Mouse (Mus musculus) myocyte (in vitro differentiated cells): Measurements from ENCODE around the gene H2-DMb1.

Source experiments
- CEBPB ChIP-seq: IDR thresholded peaks from 2 replicates; pipeline ENCODE4 v1.6.1; 2011; ENCODE audit warnings: mild to moderate bottlenecking, moderate library complexity; ENCODE audit not compliant: poor library complexity, insufficient read depth, severe bottlenecking
- E2F4 ChIP-seq: IDR thresholded peaks from one replicate; pipeline ENCODE4 v1.6.1; 2011; ENCODE audit warnings: mild to moderate bottlenecking, control low read depth, moderate library complexity; ENCODE audit not compliant: insufficient read depth
- MAX ChIP-seq: IDR thresholded peaks from one replicate; pipeline ENCODE4 v1.6.1; 2011; ENCODE audit warnings: low read depth, mild to moderate bottlenecking, control low read depth
- MYOD1 ChIP-seq, 3 experiments: IDR thresholded peaks; one replicate each; pipeline ENCODE4 v1.6.1; 2011; ENCODE audit warnings: control low read depth in 2 of 3, low read depth in 2 of 3, mild to moderate bottlenecking in 2 of 3, moderate library complexity in 1 of 3; ENCODE audit not compliant: insufficient read length in 2 of 3, control insufficient read depth in 1 of 3
- MYOG ChIP-seq, 3 experiments: IDR thresholded peaks; one replicate each; pipeline ENCODE4 v1.6.1; 2011; ENCODE audit warnings: control low read depth in 2 of 3, low read depth in 2 of 3, mild to moderate bottlenecking in 2 of 3; ENCODE audit not compliant: insufficient read length in 2 of 3, control insufficient read depth in 1 of 3, insufficient read depth in 1 of 3
- POLR2A ChIP-seq: IDR thresholded peaks from one replicate; pipeline ENCODE4 v1.6.1; 2011; ENCODE audit warnings: low read depth, mild to moderate bottlenecking, control low read depth, moderate library complexity; ENCODE audit not compliant: insufficient read length
- POLR2AphosphoS2 ChIP-seq: IDR thresholded peaks from one replicate; pipeline ENCODE4 v1.6.1; 2011; ENCODE audit warnings: low read depth, control low read depth; ENCODE audit not compliant: insufficient read length
- SRF ChIP-seq: IDR thresholded peaks from one replicate; pipeline ENCODE4 v1.6.1; 2011; ENCODE audit warnings: low read depth; ENCODE audit not compliant: control insufficient read depth, insufficient read length
- TCF12 ChIP-seq: IDR thresholded peaks from one replicate; pipeline ENCODE4 v1.6.1; 2011; ENCODE audit warnings: mild to moderate bottlenecking, control low read depth; ENCODE audit not compliant: poor library complexity, insufficient read depth, severe bottlenecking
- TCF3 ChIP-seq: IDR thresholded peaks from one replicate; pipeline ENCODE4 v1.6.1; 2011; ENCODE audit warnings: low read depth, control low read depth; ENCODE audit not compliant: insufficient read length
- USF1 ChIP-seq: IDR thresholded peaks from one replicate; pipeline ENCODE4 v1.6.1; 2011; ENCODE audit warnings: low read depth, mild to moderate bottlenecking, control low read depth, moderate library complexity

DNA sequence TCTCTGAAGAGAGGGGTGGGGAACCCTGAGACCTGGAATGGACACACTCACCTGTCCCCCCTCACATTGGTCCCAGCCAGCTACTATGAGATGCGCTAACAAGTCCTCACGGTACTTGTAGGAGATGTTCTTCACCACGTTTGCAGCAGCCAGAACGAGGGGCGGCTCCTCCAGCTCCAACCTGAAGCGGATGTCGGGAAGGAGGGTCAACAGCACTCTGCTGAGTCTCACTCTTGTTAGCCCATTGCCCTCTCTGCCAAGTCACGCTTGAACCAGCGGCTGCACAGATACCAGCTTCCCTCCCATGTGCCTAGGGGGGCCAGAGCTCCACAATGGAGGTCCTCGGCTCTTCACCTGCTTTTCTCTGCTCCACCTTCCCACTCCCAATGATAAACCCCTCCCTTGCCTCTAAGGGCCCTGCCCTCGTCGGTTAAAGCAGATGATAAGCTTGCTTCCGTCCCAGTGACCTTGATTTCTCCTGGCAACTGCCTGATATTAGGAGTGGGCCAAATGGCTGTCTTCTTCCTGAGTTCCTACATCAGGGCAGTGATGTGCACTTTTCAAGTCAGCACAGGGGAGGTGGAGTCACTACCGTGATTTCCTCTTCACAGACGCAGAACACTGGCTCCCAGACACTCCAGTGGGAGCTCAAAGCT, 30.8 kb downstream of the H2-DMb1 start:
- TF ChIP-seq MAX, result no peak
- TF ChIP-seq POLR2A, result no peak
- no peak for TF ChIP-seq POLR2AphosphoS2
- TF ChIP-seq MYOD1 (IDR thresholded peaks at IDR 0.05; ENCODE audit: control insufficient read depth in 1 of 3, insufficient read length in 2 of 3, low read depth in 2 of 3), result no peak
- TF ChIP-seq SRF, result no peak
- TF ChIP-seq CEBPB, result no peak
- TF ChIP-seq E2F4, result no peak
- TF ChIP-seq TCF12, result no peak
- TF ChIP-seq MYOG (IDR thresholded peaks at IDR 0.05; ENCODE audit: control insufficient read depth in 1 of 3, insufficient read depth in 1 of 3, insufficient read length in 2 of 3, low read depth in 2 of 3), result no peak
- TF ChIP-seq TCF3, result no peak
- no peak for TF ChIP-seq USF1
